Mouse (Mus musculus): ENCODE measurements at regions not wholly inside any gene's neighbourhood (a gene's known extent, or its start where the extent isn't known, plus 50 kb on each side); places are given as distances from the start of the nearest gene placed in this dataset.

DNA sequence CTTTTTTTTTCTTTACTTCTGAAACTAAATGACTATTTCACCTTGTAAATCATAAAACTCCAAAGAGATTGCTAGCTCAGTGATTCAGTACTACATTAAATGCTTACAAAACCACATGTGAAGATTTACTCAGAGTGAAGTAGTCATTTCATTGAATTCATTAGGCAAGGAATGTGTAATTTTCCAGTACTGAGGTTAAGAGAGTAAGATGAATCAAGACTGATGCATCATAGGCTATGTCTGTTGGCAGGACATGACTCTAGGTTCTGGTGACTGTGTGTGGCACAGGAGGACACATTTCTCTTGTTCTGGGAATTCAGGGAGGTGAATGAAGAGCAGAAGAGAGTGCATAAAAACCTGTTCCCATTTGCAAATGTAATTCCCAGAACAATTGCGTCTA is 741.7 kb downstream of the Slitrk6 start:
- no peak for TF ChIP-seq EP300 (IDR thresholded peaks at IDR 0.05; ENCODE audit: low read depth)
- no peak for TF ChIP-seq CTCF (IDR thresholded peaks at IDR 0.05; ENCODE audit: low read depth)
- Histone ChIP-seq H3K4me1 (replicated peaks; ENCODE audit: control insufficient read depth in 2 of 2, insufficient read depth in 2 of 2, low read length in 1 of 2) (no peaks in the 10 kb centered on the region), H3K4me3 (ENCODE audit: insufficient read depth in 1 of 2, low read depth in 2 of 2, low read length in 2 of 2) (no peak overlapping the region), H3K36me3 (replicated peaks; ENCODE audit: control insufficient read depth, insufficient read depth, low read depth) (no peaks in the 10 kb centered on the region), H3K27me3 (ENCODE audit: control insufficient read depth, insufficient read depth, low read length) (no peaks in the 10 kb centered on the region), H3K9ac (replicated peaks) (no peak overlapping the region), H3K27ac (no peak overlapping the region), H3K9me3 (ENCODE audit: control insufficient read depth, low read length) (no peaks in the 10 kb centered on the region), H3K4me2 (ENCODE audit: low read depth) (no peak overlapping the region)
- ATAC-seq (ENCODE audit: insufficient read depth) (no peak), DNase-seq (ENCODE audit: low read depth in 3 of 3, low spot score in 3 of 3) (no peak)
- WGBS (ENCODE audit: insufficient replicate concordance), result 70% methylated on average over 1 of the region's 1 CpGs

DNA sequence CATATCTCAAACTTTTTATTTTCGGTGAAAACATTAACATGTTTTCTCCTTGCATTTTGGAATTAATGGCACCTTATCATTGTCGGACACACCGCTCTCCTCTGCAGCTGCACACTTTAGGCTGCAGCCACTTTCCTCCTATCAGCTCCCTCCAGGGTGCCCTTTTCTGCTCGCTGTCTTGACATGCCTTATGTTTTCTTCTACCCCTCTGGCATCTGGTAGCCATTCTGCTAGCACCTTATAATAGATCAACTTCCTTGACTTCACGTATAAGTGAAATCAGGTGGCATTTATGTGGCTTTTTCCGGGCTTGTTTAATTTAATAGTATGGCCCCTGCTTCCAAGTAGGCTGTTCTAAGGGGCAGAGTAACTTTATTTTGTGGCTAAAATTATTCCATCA is 747.8 kb downstream of the Slitrk6 start:
- no peaks in the 10 kb centered on the region for H3K27me3 ChIP-seq (ENCODE audit: control insufficient read depth, insufficient read depth, low read length)

DNA sequence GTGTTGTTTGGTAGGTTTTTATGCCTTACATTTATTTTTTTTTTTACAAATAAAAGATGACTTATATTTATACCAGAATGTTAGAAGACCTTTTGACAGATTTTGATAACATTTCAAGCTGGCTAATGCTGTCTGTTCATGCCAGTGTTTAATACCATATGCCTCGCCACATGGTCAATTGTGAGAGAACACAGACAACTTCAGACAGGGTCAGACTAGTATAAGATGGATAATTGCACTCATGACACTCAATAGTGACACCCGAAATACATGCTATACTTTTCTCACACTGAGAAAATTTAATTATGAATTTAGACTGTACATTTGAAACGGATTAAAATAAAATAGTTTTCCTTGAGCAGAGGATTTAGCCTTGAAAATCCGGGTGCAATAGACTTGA is 769.9 kb downstream of the Slitrk6 start:
- Histone ChIP-seq H3K9me3 (ENCODE audit: control insufficient read depth, low read length) (no peaks in the 10 kb centered on the region), H3K4me3 (ENCODE audit: insufficient read depth in 1 of 2, low read depth in 2 of 2, low read length in 2 of 2) (no peak overlapping the region), H3K4me1 (replicated peaks; ENCODE audit: control insufficient read depth in 2 of 2, insufficient read depth in 2 of 2, low read length in 1 of 2) (no peaks in the 10 kb centered on the region), H3K9ac (replicated peaks) (no peak overlapping the region), H3K36me3 (replicated peaks; ENCODE audit: control insufficient read depth, insufficient read depth, low read depth) (no peaks in the 10 kb centered on the region), H3K4me2 (ENCODE audit: low read depth) (no peak overlapping the region), H3K27me3 (ENCODE audit: control insufficient read depth, insufficient read depth, low read length) (no peaks in the 10 kb centered on the region), H3K27ac (no peak overlapping the region)
- WGBS (ENCODE audit: insufficient replicate concordance), result 46% methylated on average over 4 of the region's 4 CpGs
- ATAC-seq (ENCODE audit: insufficient read depth) (no peak), DNase-seq (ENCODE audit: low read depth in 3 of 3, low spot score in 3 of 3) (no peak)
- no peak for TF ChIP-seq EP300 (IDR thresholded peaks at IDR 0.05; ENCODE audit: low read depth)
- no peak for TF ChIP-seq CTCF (IDR thresholded peaks at IDR 0.05; ENCODE audit: low read depth)

More for the DNA sequence above, 747.8 kb downstream of the Slitrk6 start:
- no peak overlapping the region for H3K27ac ChIP-seq
- no peaks in the 10 kb centered on the region for H3K9me3 ChIP-seq (ENCODE audit: control insufficient read depth, low read length)
- H3K4me1 ChIP-seq (replicated peaks; ENCODE audit: control insufficient read depth in 2 of 2, insufficient read depth in 2 of 2, low read length in 1 of 2), result no peaks in the 10 kb centered on the region
- DNase-seq (ENCODE audit: low read depth in 3 of 3, low spot score in 3 of 3) (no peak), ATAC-seq (ENCODE audit: insufficient read depth) (no peak)
- 60% methylated on average over 6 of the region's 6 CpGs for WGBS (ENCODE audit: insufficient replicate concordance)
- no peak overlapping the region for H3K4me2 ChIP-seq (ENCODE audit: low read depth)
- no peak overlapping the region for H3K4me3 ChIP-seq (ENCODE audit: insufficient read depth in 1 of 2, low read depth in 2 of 2, low read length in 2 of 2)
- no peaks in the 10 kb centered on the region for H3K36me3 ChIP-seq (replicated peaks; ENCODE audit: control insufficient read depth, insufficient read depth, low read depth)
- TF ChIP-seq CTCF (IDR thresholded peaks at IDR 0.05; ENCODE audit: low read depth), result no peak
- TF ChIP-seq EP300 (IDR thresholded peaks at IDR 0.05; ENCODE audit: low read depth), result no peak
- H3K9ac ChIP-seq (replicated peaks), result no peak overlapping the region

DNA sequence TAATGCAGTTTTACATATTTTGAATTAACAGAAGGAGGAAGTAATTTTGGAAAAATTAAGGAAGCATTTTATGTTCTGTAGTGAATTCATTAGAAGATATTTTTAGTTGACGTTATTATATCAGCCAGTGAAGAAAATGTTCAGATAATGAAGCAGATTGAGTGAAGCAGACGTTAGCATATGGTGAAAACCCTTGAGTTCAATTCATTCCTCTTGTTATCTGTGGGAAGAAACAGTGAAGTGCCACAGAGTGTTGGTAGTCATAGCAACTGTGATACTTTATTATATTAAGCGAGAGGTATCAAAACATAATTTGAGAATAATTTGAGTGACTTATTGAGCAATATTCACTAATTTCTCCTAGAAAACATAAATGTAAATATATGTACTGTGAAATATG is 796.9 kb downstream of the Slitrk6 start:
- H3K27ac ChIP-seq, result no peak overlapping the region
- 54% methylated on average over 3 of the region's 3 CpGs for WGBS (ENCODE audit: insufficient replicate concordance)
- no peak for TF ChIP-seq EP300 (IDR thresholded peaks at IDR 0.05; ENCODE audit: low read depth)
- TF ChIP-seq CTCF (IDR thresholded peaks at IDR 0.05; ENCODE audit: low read depth), result no peak
- no peaks in the 10 kb centered on the region for H3K4me1 ChIP-seq (replicated peaks; ENCODE audit: control insufficient read depth in 2 of 2, insufficient read depth in 2 of 2, low read length in 1 of 2)
- H3K36me3 ChIP-seq (replicated peaks; ENCODE audit: control insufficient read depth, insufficient read depth, low read depth), result no peaks in the 10 kb centered on the region
- H3K27me3 ChIP-seq (ENCODE audit: control insufficient read depth, insufficient read depth, low read length), result no peaks in the 10 kb centered on the region
- ATAC-seq (ENCODE audit: insufficient read depth) (no peak), DNase-seq (ENCODE audit: low read depth in 3 of 3, low spot score in 3 of 3) (no peak)
- no peak overlapping the region for H3K9ac ChIP-seq (replicated peaks)
- H3K4me3 ChIP-seq (ENCODE audit: insufficient read depth in 1 of 2, low read depth in 2 of 2, low read length in 2 of 2), result no peak overlapping the region
- no peak overlapping the region for H3K4me2 ChIP-seq (ENCODE audit: low read depth)
- no peaks in the 10 kb centered on the region for H3K9me3 ChIP-seq (ENCODE audit: control insufficient read depth, low read length)

DNA sequence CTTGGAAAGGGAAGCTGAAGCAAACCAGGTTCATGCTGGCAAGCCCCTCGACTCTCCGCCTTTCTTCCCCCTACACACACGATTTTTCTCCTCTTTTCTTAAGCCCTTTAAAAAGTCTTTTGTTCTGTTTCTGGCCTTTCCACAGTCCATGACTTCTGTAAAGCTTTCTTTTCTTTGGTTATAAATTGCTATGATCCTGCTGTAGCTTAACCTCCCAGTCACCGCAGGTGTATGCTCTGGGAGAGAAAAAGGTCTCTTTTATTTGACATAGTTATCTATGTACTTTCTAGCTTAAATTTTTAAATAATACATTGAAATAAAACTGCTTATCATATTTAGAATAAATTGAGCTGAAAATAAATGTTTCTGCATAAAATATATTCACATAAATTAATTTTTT is 813.0 kb downstream of the Slitrk6 start:
- H3K27me3 ChIP-seq (ENCODE audit: control insufficient read depth, insufficient read depth, low read length), result no peaks in the 10 kb centered on the region

More for the DNA sequence above, 813.0 kb downstream of the Slitrk6 start:
- H3K9ac ChIP-seq (replicated peaks), result no peak overlapping the region
- TF ChIP-seq EP300 (IDR thresholded peaks at IDR 0.05; ENCODE audit: low read depth) (no peak), CTCF (IDR thresholded peaks at IDR 0.05; ENCODE audit: low read depth) (no peak)
- 67% methylated on average over 4 of the region's 4 CpGs for WGBS (ENCODE audit: insufficient replicate concordance)
- H3K4me1 ChIP-seq (replicated peaks; ENCODE audit: control insufficient read depth in 2 of 2, insufficient read depth in 2 of 2, low read length in 1 of 2), result no peaks in the 10 kb centered on the region
- H3K36me3 ChIP-seq (replicated peaks; ENCODE audit: control insufficient read depth, insufficient read depth, low read depth), result no peaks in the 10 kb centered on the region
- DNase-seq (ENCODE audit: low read depth in 3 of 3, low spot score in 3 of 3) (no peak), ATAC-seq (ENCODE audit: insufficient read depth) (no peak)
- no peak overlapping the region for H3K4me2 ChIP-seq (ENCODE audit: low read depth)
- H3K27ac ChIP-seq, result no peak overlapping the region
- no peak overlapping the region for H3K4me3 ChIP-seq (ENCODE audit: insufficient read depth in 1 of 2, low read depth in 2 of 2, low read length in 2 of 2)
- H3K9me3 ChIP-seq (ENCODE audit: control insufficient read depth, low read length), result no peaks in the 10 kb centered on the region

Data from liver, embryonic 14.5 days (tissue).